Mouse (Mus musculus) C2C12 (cell line): ENCODE results near the gene Tmem246.

ENCODE experiments used
- CTCF ChIP-seq: IDR thresholded peaks from one replicate; pipeline ENCODE4 v1.5.1; 2011; ENCODE audit not compliant: control insufficient read depth, insufficient read depth, insufficient read length
- MYOD1 ChIP-seq: IDR thresholded peaks from one replicate; pipeline ENCODE4 v1.6.1; 2011; ENCODE audit warnings: low read depth; ENCODE audit not compliant: control insufficient read depth, insufficient read length
- MYOG ChIP-seq: IDR thresholded peaks from one replicate; pipeline ENCODE4 v1.6.1; 2011; ENCODE audit not compliant: control insufficient read depth, insufficient read length; ENCODE audit errors: extremely low read depth

- TF ChIP-seq CTCF: no peak
- no peak for TF ChIP-seq MYOD1
- TF ChIP-seq MYOG: no peak
Measured at GRCm38 (mm10) chr4:49631319-49632138, 33.9 kb upstream of the Tmem246 start, which contains the start of gene Rnf20.
